Mouse (Mus musculus): Measurements from ENCODE around the gene Cks1b. TPM values are rescaled to one million over a fixed set of nuclear protein-coding genes. Genes with fewer than 3 reads are reported as not detected.

The Cks1b gene
- total RNA-seq, 2 experiments from 2014 or later: 1.8 to 2.3 TPM

DNA sequence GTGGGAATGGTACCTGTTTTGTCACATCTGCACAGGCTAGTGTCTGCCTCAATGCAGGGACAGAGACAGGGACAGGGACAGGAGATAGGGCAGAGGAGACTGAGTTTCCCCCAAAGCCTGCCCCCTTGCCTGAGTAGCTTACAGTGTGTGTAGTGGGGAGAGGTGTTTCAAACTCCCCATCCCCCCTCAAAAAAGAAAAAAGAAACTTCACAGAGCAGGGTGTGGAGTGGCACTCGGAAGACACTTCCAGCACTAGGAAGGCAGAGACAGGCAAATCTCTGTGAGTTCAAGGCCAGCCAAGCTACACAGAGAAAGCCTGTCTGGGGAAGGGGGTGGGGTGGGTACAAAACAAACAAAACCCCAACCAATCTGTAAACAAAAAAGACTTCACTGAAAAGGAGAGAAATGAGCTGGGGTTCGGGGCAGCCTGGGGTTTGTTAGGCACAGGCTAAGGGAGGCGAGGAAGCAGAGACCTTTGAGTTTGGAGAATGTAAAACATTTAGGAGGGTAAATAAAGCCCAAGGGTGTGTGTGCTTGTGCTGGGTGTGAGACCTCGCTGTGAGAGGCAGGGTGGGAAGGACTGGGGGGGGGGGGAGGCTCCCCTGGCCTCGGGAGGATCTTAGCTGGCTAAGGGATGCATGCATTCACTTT is 44.5 kb downstream of the Cks1b start:
- intact Hi-C loops (cut with DNase I): no loop called here
- no peak for TF ChIP-seq CTCF (IDR thresholded peaks at IDR 0.05)
- H3K27ac ChIP-seq: no peak overlapping the region
- H3K4me3 ChIP-seq: no peak overlapping the region
- DNase-seq (ENCODE audit: extremely low spot score in 1 of 2, low spot score in 2 of 2): no peak

DNA sequence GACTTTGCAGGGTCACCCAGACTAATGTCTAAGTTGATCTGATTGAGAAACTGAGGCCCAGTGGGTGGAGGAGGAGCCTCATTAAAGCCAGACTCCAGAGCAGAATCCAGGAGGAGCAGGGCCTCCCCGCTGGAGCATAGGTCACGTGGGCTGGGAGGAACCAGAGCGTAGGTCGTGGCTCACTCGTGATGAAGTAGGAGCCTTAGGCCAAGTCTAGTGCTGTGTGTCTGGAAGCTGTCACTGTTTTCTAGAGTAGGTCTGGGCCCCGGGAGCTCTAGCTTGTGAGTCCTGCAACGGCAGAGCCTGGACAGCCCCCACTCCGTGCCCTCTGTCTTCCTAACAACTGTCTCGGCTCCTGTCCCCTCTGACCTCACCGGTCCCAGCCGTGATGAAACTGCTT is 50.8 kb downstream of the Cks1b start:
- no peak for DNase-seq (ENCODE audit: extremely low spot score in 1 of 2, low spot score in 2 of 2)
- intact Hi-C loops (cut with DNase I): no loop called here
- TF ChIP-seq CTCF (IDR thresholded peaks at IDR 0.05): no peak

DNA sequence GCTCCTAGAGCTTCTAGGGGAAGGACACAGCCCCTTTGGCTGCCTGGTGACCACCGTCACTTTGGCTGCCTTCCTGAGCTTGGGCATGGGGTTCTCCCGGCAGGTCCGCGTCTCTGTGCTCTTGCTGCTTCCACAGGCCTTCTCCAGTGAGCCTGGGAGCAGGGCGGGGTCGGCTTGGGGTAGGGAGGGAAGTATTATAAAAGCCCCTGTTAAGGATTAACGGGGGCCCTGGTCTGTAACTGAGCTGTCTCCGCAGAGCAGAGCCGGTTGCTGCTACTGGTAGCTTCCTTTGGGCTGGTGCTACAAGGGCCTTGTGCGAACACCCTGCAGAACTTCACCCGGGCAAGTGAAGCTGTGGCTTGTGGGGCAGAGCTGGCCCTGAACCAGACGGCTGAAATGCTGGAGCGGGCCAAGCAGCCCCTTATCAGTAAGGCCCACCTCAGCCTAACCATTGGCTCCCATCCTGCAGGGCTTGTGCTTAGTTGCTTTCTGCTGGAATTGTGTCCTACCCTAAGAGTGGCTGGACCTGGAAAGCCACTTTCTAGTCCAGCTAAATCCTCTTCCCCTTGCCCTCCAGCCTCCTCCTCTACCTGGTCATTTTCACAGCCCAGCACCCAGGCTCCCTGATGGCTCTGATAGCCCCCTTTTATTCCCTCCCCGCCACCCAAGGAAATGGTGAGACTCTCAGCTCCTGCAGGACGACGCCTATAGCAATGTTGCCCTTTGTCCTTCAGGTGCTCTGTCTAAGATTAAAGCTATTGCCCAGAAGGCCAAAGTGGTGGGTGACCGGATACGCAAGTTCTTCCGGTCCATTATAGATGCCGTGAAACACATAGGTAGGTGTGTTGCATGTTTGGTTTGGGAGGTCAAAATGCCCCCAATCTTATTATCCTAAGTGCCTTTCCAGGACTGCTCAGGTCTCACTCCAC is 52.4 kb downstream of the Cks1b start:
- TF ChIP-seq CTCF (IDR thresholded peaks at IDR 0.05): no peak
- intact Hi-C loops (cut with DNase I): no loop called here
- DNase-seq (ENCODE audit: extremely low spot score in 1 of 2, low spot score in 2 of 2): no peak
- Histone ChIP-seq H3K4me3 (no peak overlapping the region), H3K27ac (no peak overlapping the region)

More for the DNA sequence above, 50.8 kb downstream of the Cks1b start:
- Histone ChIP-seq H3K27ac (no peak overlapping the region), H3K4me3 (no peak overlapping the region)

Other genes with a start within 250 kb of the Cks1b start
- gene Scamp3, start 240.9 kb downstream of the Cks1b start, total RNA-seq (2021): 10 to 100 TPM; 64.0 to 64.7 TPM
- gene Fam189b, start 235.2 kb downstream of the Cks1b start, total RNA-seq (2021): 10 to 100 TPM; 56.9 to 60.4 TPM
- gene Gba, start 215.5 kb downstream of the Cks1b start, total RNA-seq (2021): 10 to 100 TPM; 64.9 to 66.8 TPM
- gene Thbs3, start 203.2 kb downstream of the Cks1b start, total RNA-seq (2021): 10 to 100 TPM; 21.2 to 21.9 TPM
- 10 to 100 TPM; 96.2 to 99.9 TPM for gene Mtx1, start 191.3 kb downstream of the Cks1b start, total RNA-seq (2021)
- under 1 TPM; 0.29 to 0.33 TPM for gene Muc1, start 189.3 kb downstream of the Cks1b start, total RNA-seq (2021)
- gene Krtcap2, start 172.4 kb downstream of the Cks1b start, total RNA-seq (2021): 10 to 100 TPM; 63.2 to 71.4 TPM
- gene Trim46, start 172.1 kb downstream of the Cks1b start, total RNA-seq (2021): 10 to 100 TPM; 82.8 to 85.1 TPM
- gene Dpm3, start 159.0 kb downstream of the Cks1b start, total RNA-seq (2021): 10 to 100 TPM; 50.9 to 53.1 TPM
- 10 to 100 TPM; 36.0 to 38.6 TPM for gene Slc50a1, start 147.8 kb downstream of the Cks1b start, total RNA-seq (2021)
- gene Efna1, start 137.2 kb downstream of the Cks1b start, total RNA-seq (2021): 1 to 10 TPM; 5.5 to 5.9 TPM
- gene Efna3, start 95.4 kb downstream of the Cks1b start, total RNA-seq (2021): 10 to 100 TPM; 49.3 to 55.0 TPM
- gene Efna4, start 80.4 kb downstream of the Cks1b start, total RNA-seq (2021): under 1 TPM in 1 of 2 experiments, not detected in 1; 0.21 TPM
- 100 to 1,000 TPM; 106 to 115 TPM for gene Adam15, start 68.4 kb downstream of the Cks1b start, total RNA-seq (2021)
- under 1 TPM; 0.29 to 0.40 TPM for gene Dcst2, start 56.4 kb downstream of the Cks1b start, total RNA-seq (2021)
- under 1 TPM in 1 of 2 experiments, not detected in 1; 0.28 TPM for gene Dcst1, start 53.1 kb downstream of the Cks1b start, total RNA-seq (2021)
- gene Zbtb7b, start 23.6 kb downstream of the Cks1b start, total RNA-seq (2021): 10 to 100 TPM; 12.4 to 13.2 TPM
- gene Lenep, start 15.6 kb downstream of the Cks1b start, total RNA-seq (2021): 1 to 10 TPM; 1.1 to 3.5 TPM
- gene Flad1, start 6.5 kb downstream of the Cks1b start, total RNA-seq (2021): 10 to 100 TPM; 34.5 to 37.8 TPM
- gene Shc1, start 60 bp upstream of the Cks1b start, total RNA-seq (2021): 10 to 100 TPM; 12.9 to 16.4 TPM
- 10 to 100 TPM; 51.0 to 54.5 TPM for gene Pygo2, start 11.8 kb upstream of the Cks1b start, total RNA-seq (2021)
- gene Pbxip1, start 18.3 kb upstream of the Cks1b start, total RNA-seq (2021): 10 to 100 TPM; 33.8 to 34.8 TPM
- 10 to 100 TPM; 32.1 to 35.0 TPM for gene Pmvk, start 36.2 kb upstream of the Cks1b start, total RNA-seq (2021)
- 10 to 100 TPM; 18.2 to 27.3 TPM for gene Kcnn3, start 101.8 kb upstream of the Cks1b start, total RNA-seq (2021)

Measured in left cerebral cortex, adult 2 months (tissue).